Mouse (Mus musculus): ENCODE measurements around the gene Fam13a.

GRCm38 (mm10) chr6:58932515-58933188, 91.7 kb downstream of the Fam13a start:
- TF ChIP-seq CTCF (IDR thresholded peaks at IDR 0.05; ENCODE audit: low read depth, low read length) (no peak), GATA1 (IDR thresholded peaks at IDR 0.05; ENCODE audit: borderline replicate concordance, low read length) (no peak), TAL1 (conservative IDR thresholded peaks at IDR 0.05; ENCODE audit: low read depth, low read length) (no peak)
